Mouse (Mus musculus) left cerebral cortex, postnatal 4 days (tissue): ENCODE data around the gene Nuf2. TPM values are rescaled to one million over a fixed set of nuclear protein-coding genes. Genes with fewer than 3 reads are reported as not detected.
"Not testable (repeated sequence)": the region's sequence is repeated elsewhere in the genome, so short reads cannot be mapped to it uniquely, and the experiment has no call there.

Experiments
- DNase-seq: peaks from one replicate; pipeline ENCODE4 v3.0.0-alpha.2; 2022
- intact Hi-C: fragments of 180-260 bp; cut with DNase I; formaldehyde crosslinking; loops from one replicate; pipeline ENCODE4 v1.15.1; 2025
- total RNA-seq, 2 experiments: library from RNA; stranded (reverse); gene quantifications; 2 replicates each; pipeline ENCODE4 v1.2.3; 2021

The Nuf2 gene
- total RNA-seq: 1 to 10 TPM; 9.0 to 9.2 TPM

DNA sequence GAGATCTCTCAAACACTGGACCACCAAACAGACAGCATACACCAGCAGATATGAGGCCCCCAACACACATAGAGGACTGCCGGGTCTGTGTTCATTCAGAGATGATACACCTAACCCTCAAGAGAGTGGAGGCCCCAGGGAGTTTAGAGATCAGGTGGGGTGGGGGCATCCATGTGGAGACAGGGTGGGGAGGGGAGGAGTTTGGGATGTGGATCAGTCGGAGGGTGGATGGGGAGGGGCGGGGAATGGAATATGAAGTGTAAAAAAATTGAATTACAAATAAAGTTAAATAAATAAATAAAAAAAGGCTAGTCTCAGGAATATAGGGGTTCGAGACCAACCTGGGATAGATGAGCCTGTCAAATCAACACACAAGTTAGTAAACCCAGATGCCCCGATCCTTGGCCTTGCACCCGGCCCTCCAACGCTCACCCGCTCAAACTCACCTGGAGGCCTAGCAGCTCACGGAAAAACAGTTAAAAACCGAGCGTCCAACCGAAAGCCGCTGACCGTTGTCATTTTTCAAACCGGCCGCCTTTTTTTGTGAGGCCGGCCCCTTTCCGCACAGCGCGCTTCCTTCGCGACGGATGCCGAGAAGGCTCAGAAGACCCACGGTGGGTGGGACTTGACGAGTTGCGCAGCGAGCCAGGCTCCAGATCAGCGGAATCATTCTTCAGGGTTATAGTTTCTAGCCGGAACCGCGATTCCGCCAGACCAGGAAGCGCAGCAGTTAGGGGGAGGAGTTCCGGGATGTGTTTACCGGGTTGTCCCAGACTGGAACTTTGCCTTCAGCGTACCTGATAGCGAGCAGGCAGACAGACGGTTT, at the start of gene Nuf2:
Nuf2 (minus strand) TSS at position 589 of the 826 bp plus-strand sequence.
- intact Hi-C loops: loop anchor here (5.0 kb wide), 3 partner anchors 141 to 401 kb away; no protein-coding TSS in a partner anchor

GRCm38 (mm10) chr1:169579572-169579971, 48.3 kb upstream of the Nuf2 start:
- intact Hi-C loops: no loop called here
- no peak for DNase-seq

More for the DNA sequence above, at the start of gene Nuf2:
- DNase-seq: peak; percentile 98

- intact Hi-C loops: no loop called here
- DNase-seq: no peak
These were observed 42.9 kb upstream of the Nuf2 start for GRCm38 (mm10) chr1:169574136-169574535.

- intact Hi-C loops: no loop called here
- DNase-seq: no peak
These were observed 24.4 kb upstream of the Nuf2 start for GRCm38 (mm10) chr1:169555621-169556020.

DNA sequence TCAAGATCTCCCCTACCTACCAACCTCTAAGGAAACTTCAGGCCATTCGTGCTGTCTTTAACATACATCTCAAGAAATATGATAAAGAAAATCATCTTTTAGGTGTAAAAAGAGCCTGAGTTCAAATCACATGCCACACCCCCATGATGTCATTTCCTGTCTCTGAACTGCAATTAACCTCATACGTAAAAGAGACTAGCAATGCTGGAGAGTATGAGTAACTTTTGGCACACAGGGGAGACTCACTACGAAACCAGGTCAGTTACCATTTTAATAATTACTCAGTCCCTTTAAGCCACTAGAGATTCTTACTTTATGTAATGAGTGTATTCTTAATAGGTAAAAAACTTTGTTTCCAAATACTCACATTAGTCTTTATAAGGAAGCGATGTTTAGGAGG, 23.8 kb upstream of the Nuf2 start:
- no peak for DNase-seq
- intact Hi-C loops: no loop called here

GRCm38 (mm10) chr1:169553446-169553845, 22.2 kb upstream of the Nuf2 start:
- intact Hi-C loops: no loop called here
- no peak for DNase-seq

DNA sequence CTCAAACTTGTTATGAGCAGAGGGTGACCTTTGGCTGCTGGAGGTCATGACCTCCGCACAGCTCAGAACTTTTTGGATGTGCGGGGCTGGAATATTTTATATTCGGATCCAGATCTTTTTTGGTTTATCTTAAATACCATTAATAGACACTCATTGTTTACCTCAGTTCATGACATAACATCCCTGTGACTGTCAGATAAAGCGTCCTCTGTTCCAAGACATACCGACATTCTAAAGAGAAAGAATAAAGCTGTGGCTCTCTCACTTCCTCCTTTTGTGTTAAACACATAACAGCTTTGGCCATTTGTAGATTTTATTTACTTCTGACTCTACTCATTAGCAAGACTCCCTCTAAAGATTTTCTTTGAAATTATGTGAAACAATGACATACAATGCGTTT, 9.2 kb upstream of the Nuf2 start:
- no peak for DNase-seq
- intact Hi-C loops: no loop called here

DNA sequence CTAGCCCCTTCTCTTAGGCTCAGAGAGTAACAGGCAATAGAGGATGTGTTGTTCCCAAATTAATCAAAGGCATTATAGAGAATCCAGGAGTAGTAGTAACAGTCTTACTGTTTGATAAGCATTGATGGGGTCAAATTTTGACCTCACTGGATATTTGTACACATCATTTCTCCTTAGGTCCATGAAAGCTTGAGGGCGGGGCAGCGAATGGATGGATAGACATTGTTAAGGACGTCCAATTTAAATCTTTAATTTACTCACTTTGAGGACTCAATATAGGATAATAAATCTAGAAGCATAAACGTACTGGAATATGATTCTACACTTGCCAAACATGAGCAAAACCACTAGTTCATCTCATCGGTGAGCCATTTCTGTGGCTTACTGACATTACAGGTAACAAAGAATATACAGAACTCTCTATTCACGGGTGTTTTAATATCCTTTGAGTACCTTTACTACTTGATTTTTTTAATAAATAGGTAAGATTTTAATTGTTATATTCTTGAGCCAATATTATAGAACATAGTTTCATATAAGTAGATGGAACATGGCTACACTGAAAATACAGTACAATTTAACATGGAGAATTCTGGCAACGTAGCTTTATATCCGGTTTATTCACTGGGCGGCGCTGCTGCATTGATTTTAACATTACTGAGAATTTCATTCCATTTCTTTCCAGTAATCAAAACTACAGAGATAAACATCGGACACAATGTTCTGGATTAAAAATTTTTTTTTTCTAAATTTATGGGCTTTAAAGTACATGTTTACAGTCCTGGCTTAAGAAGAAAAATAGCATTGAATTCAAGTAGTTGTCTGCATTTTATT, 655 bp upstream of the Nuf2 start:
- intact Hi-C loops: loop anchor here (5.0 kb wide), 3 partner anchors 140 to 400 kb away; no protein-coding TSS in a partner anchor

DNA sequence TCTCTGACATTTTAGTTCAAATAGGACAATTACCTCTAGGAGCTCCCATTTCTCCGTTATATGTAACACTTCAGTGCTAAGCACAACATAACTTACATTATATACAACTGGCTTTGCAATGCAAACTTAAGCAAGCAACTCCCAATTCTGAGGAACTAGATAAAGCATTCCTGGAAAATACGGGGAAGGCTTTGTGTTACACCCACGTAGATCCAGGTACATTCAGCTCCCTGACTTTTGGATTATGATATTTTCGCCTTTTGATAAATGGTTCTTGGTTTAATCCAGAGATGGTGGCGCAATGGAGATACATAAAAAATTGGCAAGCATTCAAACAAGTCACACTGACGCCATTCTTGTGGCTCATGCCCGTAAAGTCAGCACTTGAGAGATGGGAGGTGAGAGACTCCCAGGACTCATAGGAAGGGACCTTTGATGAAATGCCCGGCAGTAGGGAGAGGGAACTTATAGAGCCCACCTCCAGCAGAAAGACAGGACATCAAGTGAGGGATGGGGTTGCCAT, 1.2 kb downstream of the Nuf2 start:
- intact Hi-C loops: loop anchor here (5.0 kb wide), 3 partner anchors 142 to 402 kb away; no protein-coding TSS in a partner anchor
- DNase-seq: no peak

More for the DNA sequence above, 655 bp upstream of the Nuf2 start:
- DNase-seq: peak; percentile 66

- intact Hi-C loops: no loop called here
- no peak for DNase-seq
These were observed 5.1 kb downstream of the Nuf2 start for GRCm38 (mm10) chr1:169526006-169526680.

DNA sequence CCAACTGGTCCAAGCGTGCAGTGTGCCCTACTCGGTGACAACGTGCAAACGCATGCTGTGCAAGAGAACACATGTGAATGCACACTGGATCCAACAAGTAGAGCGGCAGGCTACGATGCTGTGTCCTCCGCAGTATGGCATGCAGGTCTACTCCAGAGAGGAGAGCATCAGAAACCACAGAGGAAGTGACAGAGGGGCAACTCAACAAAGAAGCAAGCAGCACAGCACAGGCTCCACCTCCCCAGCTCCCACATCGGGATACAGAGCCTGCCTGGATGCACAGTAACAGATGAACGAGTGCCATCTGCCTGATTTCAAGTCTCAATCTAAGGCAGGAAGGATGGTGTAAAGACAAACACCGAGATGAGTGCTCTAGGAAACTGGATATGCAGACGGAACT, 11.9 kb downstream of the Nuf2 start:
- intact Hi-C loops: no loop called here
- no peak for DNase-seq

- DNase-seq, intact Hi-C loops: not testable (repeated sequence)
These were observed 13.3 kb downstream of the Nuf2 start for GRCm38 (mm10) chr1:169517899-169518517.

GRCm38 (mm10) chr1:169517376-169517892, 13.8 kb downstream of the Nuf2 start:
- intact Hi-C loops: no loop called here
- no peak for DNase-seq

- intact Hi-C loops: no loop called here
- no peak for DNase-seq
These were observed 24.9 kb downstream of the Nuf2 start for GRCm38 (mm10) chr1:169506354-169506753.

DNA sequence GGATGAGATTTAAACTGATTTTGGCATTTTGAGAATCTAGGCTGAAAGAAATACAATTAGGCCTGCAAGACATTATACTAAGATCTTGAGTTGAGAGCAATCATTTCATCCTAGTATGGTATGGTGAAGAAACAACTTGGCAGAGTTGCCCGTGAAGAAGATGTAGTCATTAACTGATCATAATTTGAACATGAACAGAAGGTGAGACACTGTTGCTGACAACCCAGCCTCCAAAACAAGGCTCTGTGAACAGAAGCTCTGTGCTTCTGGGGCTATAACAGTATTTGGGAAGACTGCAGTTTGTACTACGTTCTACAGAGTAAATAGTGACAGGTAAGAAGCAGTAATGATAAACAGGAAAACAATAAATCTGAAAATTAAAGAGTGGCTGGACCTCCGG, 28.4 kb downstream of the Nuf2 start:
- intact Hi-C loops: no loop called here
- no peak for DNase-seq

GRCm38 (mm10) chr1:169495621-169496020, 35.6 kb downstream of the Nuf2 start:
- DNase-seq: peak; percentile 88
- intact Hi-C loops: no loop called here

- intact Hi-C loops: no loop called here
- peak; percentile 21 for DNase-seq
These were observed 39.7 kb downstream of the Nuf2 start for GRCm38 (mm10) chr1:169491561-169491960.

DNA sequence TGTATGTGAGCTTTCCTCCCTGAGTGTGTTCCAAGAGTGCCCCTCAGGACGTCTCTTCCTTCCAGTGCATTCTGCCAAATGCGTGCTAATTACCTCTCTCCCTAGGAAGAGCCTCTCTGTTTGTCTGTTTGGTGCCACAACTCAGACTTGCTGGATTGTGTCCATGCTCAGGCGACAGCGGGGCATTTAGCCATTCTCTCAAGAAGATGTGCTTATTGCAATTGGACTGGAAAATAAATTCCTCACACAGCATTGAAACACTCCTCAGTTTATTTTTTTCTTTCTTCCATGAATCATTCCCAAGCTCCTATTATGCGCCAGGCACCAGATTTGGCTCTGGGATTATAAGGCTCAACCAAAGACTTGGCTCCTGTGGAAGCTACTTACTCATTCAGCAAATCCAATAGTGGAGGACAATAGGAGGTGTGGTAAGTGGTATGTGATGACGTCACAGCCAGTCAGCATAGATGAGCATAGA, 45.8 kb downstream of the Nuf2 start:
- DNase-seq: peak; percentile 74
- intact Hi-C loops: no loop called here

DNA sequence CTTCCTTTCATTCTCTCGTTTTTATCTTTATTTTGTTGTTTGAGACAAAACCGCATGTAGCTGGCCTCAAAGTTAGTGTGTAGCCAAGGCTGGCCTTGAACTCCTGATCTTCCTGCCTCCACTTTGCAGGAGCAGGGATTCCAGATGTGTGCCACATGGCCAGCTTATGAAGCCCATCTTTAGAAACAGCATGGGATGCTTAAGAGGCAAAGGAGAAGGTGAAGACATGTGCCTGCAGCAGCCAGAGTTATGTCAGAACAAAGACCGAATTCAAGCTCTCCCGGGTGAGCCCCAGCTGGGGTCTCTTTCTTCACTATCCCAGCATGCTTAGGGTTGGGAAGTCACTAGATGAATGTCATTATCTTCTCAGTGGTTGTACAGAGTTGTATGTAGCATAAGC, 46.7 kb downstream of the Nuf2 start:
- intact Hi-C loops: no loop called here
- DNase-seq: no peak
